Mouse (Mus musculus): ENCODE data around the gene Pnpla2.
A peak's percentile ranks its signal among the peaks of the same experiment; 100 is the strongest.
"Not testable (repeated sequence)": the region's sequence is repeated elsewhere in the genome, so short reads cannot be mapped to it uniquely, and the experiment has no call there.

Pnpla2 gene

DNA sequence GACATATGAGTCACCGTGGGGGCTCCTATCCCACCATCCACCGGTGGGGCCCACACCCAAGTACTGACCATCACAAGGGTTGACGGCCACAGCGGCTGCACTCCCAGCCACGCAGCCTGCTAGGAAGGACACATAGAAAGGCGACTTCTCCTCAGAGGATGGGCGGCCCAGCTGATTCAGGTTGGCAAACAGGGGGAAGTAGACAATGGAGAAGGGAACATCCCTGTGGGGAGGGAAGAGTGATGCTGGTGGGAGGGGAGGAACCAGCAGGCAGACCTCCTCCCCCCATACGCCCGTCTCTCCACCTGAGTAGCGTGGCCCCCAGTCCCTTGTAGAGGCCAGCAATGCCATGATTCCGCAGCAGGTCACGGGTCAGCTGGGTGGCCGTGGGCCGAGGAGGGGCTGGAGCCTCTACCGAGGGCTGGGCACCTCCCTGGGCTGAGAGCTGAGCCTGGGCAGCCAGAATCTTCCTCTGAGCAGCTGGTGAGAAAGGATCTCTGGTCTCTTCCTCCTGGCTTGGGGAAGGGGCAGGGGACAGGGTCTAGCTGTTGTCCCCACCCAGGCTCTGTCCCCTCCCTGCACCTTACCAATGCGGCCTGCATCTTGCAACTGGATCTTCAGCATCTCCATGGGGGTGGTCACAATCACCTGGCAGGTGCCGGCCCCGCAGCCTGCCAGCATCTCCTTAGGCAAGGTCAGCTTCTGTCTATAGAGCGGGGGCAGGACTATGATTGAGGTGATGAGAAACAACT lies 23.4 kb upstream of the Pnpla2 start:
- no peak for DNase-seq (ENCODE audit: low read depth)

- DNase-seq (ENCODE audit: low read depth), result no peak
Observed at GRCm38 (mm10) chr7:141432186-141432611, 22.8 kb upstream of the Pnpla2 start.

GRCm38 (mm10) chr7:141432741-141433516 lies 22.1 kb upstream of the Pnpla2 start:
- no peak for DNase-seq (ENCODE audit: low read depth)

DNA sequence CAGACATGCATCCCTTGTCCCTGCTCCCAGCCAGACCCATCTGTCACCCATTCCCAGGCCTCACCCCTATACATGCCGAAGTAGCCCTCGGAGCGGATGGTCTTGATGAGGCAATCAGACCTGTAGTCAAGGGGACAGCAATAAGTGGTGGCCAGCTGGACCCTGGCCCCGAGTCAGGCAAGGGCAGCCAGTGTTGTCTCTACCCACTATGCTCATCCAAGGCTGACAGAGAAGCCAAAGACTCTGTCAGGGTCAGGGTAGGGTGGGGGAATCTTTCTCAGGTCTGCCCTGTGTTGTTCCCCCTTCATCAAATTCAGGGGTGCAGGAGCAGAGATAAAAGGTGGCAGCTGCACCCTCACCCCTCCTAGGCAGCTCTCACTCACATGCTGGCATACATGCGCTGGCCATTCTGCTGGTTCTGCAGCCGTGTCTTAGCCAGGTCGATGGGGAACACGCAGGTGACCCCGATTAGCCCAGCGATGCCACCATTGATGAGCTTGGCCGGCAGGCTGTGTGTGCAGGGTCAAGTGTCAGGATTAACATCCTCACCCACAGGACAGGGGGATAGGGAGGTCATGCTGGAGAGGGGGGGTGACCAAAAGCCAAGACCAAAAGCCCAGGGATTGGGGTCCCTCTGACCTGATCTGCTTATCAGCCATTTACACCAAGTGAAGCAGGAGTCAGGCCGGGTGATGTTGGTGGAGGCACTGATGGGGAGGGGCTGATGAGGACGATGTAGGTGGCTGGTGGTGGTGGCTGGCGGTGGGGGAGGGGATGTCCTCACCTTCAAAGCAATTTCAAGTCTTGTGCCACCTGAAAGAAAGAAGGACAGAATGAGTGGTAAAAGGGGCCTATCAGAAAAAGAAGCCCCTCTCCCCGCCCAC lies 21.2 kb upstream of the Pnpla2 start:
- DNase-seq (ENCODE audit: low read depth), result no peak

GRCm38 (mm10) chr7:141434464-141434863 lies 20.5 kb upstream of the Pnpla2 start:
- DNase-seq (ENCODE audit: low read depth), result no peak

- peak; percentile 56 for DNase-seq (ENCODE audit: low read depth)
Observed at GRCm38 (mm10) chr7:141435129-141435855, 19.7 kb upstream of the Pnpla2 start.

GRCm38 (mm10) chr7:141435856-141436522 lies 19.0 kb upstream of the Pnpla2 start:
- DNase-seq (ENCODE audit: low read depth), result no peak

- DNase-seq (ENCODE audit: low read depth), result no peak
Observed at GRCm38 (mm10) chr7:141436523-141436892, 18.5 kb upstream of the Pnpla2 start.

DNA sequence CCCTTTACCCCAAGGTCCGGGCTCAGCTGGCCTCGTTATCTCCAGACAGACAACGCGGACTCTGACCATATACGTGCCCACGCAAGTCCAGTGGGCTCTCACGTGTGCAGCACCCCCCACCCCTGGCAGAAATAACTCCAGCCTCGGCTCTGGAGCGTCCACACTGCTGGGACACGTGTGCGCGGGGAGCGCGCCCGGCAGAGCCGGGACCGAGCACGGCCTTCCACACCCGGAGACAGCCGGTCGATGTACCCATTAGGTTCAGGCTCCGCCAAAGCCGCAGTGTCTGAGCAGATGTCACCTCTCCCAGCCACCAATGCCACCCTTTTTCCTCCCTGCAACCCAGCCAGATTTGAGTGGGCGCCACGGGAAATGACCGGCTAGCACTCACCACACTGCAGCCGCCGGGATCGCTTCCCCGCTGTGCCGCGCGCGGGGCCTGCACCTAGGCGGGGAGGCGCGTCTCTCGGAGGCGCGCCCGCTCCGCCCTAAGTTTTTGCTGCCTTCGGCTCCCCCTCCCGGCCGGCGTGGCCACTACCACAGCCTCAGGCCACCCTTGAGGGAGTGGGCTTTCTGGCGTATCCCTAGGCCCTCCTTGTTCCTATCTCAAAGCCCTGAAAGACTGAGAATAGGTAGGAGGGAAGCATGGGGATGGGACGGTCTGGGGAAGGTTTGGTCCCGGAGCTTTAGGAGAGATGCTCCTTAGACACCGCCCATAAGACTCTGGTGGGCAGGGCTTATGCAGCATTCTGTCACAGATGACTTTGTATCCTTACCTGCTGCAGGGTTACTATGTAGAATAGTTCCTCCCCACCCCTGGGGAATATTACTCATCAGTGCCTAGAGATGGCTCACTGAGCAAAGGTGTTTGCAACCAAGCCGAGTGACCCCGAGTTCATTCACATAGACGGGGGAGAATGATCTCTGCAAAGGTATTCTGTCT lies 17.5 kb upstream of the Pnpla2 start, which contains the start of gene Slc25a22:
Gene Slc25a22 (minus strand): TSS at position 715 of the 943 bp plus-strand sequence.
- no peak for DNase-seq (ENCODE audit: low read depth)

DNA sequence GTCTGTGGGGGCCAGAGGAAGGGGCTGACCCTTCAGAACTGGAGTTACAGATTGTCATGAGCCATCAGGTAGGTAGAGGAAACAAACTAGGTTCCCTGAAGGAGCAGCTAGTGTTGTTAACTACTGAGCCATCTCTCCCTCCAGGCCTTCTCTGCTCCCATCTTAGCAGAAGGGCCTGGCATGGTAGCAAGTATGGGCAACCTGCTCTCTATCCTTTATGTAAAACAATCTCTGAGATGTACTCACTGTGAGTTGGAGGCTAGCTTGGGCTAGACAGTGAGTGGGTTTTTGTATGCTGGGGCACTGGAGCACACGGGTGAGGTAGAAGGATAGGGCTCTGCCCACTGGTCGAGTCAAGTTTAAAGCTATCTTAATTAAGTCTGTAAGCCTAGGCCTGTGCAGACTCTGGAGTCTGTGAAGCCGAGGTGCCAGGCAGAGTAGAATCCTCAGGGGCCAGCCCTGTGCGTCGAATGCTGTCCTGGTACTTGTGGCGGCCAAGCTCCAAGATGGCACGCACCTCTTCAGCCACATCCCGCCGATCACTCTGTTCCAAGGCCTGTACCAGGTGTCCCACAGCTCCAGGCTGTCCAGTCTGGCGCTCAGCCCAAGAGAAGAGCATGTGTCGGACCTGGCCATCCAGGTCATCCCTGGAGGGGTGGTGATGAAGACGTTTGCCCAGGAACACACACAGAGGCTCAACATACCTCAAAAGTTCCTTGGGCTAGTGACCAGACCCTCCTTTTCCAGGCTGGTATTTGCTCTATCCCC lies 16.6 kb upstream of the Pnpla2 start:
- no peak for DNase-seq (ENCODE audit: low read depth)

GRCm38 (mm10) chr7:141439140-141439679 lies 15.8 kb upstream of the Pnpla2 start:
- DNase-seq (ENCODE audit: low read depth), result no peak

GRCm38 (mm10) chr7:141439811-141440210 lies 15.2 kb upstream of the Pnpla2 start:
- DNase-seq (ENCODE audit: low read depth), result no peak

DNA sequence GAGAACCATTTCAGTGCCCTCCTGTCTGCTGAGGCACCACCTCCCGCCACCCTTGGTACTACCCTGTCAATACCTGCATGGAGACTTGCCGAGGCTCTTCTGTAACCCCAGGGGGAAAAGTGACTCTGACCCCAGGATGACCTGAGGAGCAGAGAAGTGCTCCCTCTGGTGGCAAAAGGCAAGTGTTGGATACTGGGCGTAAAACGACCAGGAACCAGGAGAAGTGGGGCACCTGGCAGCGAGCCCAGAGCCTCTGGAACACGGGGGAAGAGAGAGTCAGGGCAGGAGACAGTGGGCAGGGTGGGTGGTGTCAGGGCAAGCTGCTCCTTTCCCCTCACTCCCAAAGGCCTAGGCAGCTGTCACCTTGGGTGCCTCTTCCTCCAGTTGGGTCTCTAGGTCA lies 14.4 kb upstream of the Pnpla2 start:
- no peak for DNase-seq (ENCODE audit: low read depth)

- DNase-seq (ENCODE audit: low read depth), result no peak
Observed at GRCm38 (mm10) chr7:141441460-141441859, 13.5 kb upstream of the Pnpla2 start.

- DNase-seq (ENCODE audit: low read depth), result no peak
Observed at GRCm38 (mm10) chr7:141442199-141442598, 12.8 kb upstream of the Pnpla2 start.

- peak; percentile 42 for DNase-seq (ENCODE audit: low read depth)
Observed at GRCm38 (mm10) chr7:141443081-141443821, 11.7 kb upstream of the Pnpla2 start.

DNA sequence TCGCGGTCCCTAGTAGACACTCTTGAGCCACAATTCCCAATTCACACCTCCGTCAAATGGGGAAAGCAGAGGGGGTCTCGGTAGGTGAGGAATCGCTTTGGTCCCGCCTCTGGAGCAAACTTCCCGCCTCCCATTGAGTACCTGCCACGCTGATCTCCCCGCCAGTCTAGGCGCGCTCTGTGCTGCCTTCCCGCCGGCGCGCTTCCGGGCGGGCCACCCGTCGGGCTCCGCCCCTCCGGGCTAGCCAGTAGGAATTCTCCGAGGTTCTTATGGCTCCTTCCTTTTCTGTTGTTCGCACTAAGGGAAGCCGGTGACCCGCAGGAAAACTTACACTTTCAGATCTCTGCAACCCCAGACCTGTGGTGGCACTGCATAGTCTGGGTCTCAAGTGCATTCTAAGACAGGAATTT lies 11.2 kb upstream of the Pnpla2 start, which contains the start of gene Pidd1:
Gene Pidd1 (minus strand): TSS at position 198 of the 410 bp plus-strand sequence.
- DNase-seq (ENCODE audit: low read depth), result peak; percentile 64

DNA sequence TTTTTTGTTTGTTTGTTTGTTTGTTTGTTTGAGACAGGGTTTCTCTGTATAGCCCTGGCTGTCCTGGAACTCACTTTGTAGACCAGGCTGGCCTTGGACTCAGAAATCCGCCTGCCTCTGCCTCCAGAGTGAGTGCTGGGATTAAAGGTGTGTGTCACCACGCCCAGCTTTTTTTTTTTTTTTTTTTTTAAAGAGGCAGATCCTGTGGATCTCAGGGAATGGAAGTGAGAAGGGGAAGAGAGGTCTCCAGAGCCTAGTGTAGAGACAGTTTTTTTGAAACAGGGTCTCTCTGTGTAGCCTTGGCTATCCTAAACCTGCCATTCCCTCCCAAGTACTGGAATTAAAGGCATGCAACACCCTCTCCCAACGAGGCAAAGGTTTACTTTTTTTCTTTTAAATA lies 8.6 kb upstream of the Pnpla2 start:
- not testable (repeated sequence) for DNase-seq (ENCODE audit: low read depth)
